Mouse (Mus musculus): Measurements from ENCODE around the gene Gipc2. TPM values are rescaled to one million over a fixed set of nuclear protein-coding genes. Genes with fewer than 3 reads are reported as not detected.
A peak's percentile ranks its signal among the peaks of the same experiment; 100 is the strongest.

Gene Gipc2
- polyA plus RNA-seq, 1 experiment from 2014 or later: 9.3 TPM

- no peak overlapping the region for H3K4me3 ChIP-seq (replicated peaks; ENCODE audit: low read depth, low read length)
- H3K36me3 ChIP-seq (ENCODE audit: control insufficient read depth, insufficient read depth, low read length): no peaks in the 10 kb centered on the region
- H3K27ac ChIP-seq (replicated peaks; ENCODE audit: low read depth, low read length): no peak overlapping the region
- DNase-seq (no peak), ATAC-seq (ENCODE audit: low FRiP score, low TSS enrichment) (no peak)
- 0 out of 2 replicates have a peak, but pooled peaks cover 2% of the 10 kb centered on the region for H3K4me1 ChIP-seq (ENCODE audit: control insufficient read depth, insufficient read depth, low read length)
- no peak overlapping the region for H3K9ac ChIP-seq (replicated peaks; ENCODE audit: low read length)
- WGBS: 90% methylated on average over 8 of the region's 8 CpGs
- H3K4me2 ChIP-seq (ENCODE audit: low read length): no peak overlapping the region
- no peaks in the 10 kb centered on the region for H3K9me3 ChIP-seq (ENCODE audit: control insufficient read depth, low read length)
- H3K27me3 ChIP-seq (ENCODE audit: control insufficient read depth, insufficient read depth, low read length): no peaks in the 10 kb centered on the region
These were observed 53.4 kb downstream of the Gipc2 start for GRCm38 (mm10) chr3:152112664-152113063.

GRCm38 (mm10) chr3:152111482-152111881 is 54.5 kb downstream of the Gipc2 start:
- no peak for ATAC-seq (ENCODE audit: low FRiP score, low TSS enrichment)
- H3K27ac ChIP-seq (replicated peaks; ENCODE audit: low read depth, low read length): no peak overlapping the region

DNA sequence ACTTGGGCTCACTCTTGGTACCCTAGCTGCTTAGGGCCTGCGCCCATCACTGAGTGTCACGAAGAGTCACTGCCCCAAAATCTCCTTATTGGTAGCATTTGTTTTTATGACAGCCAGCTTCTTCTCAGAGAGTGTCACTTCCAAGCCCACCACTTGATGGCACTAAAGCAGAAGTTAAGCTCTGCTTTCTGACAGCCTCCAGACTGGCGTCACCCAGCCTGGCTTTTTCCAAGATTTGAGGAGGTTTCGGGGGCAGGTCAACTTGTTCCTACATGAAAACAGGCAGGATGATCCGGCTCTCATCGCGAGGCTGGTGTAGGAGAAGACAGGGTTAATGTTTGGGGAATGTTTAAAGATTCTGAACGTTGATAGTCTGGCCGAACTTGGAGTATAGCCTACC is 54.9 kb downstream of the Gipc2 start:
- H3K4me2 ChIP-seq (ENCODE audit: low read length): no peak overlapping the region
- ATAC-seq (ENCODE audit: low FRiP score, low TSS enrichment) (no peak), DNase-seq (peak; percentile 88)
- no peak overlapping the region for H3K27ac ChIP-seq (replicated peaks; ENCODE audit: low read depth, low read length)
- H3K9me3 ChIP-seq (ENCODE audit: control insufficient read depth, low read length): no peaks in the 10 kb centered on the region
- WGBS: 20% methylated on average over 9 of the region's 9 CpGs
- H3K9ac ChIP-seq (replicated peaks; ENCODE audit: low read length): no peak overlapping the region
- H3K27me3 ChIP-seq (ENCODE audit: control insufficient read depth, insufficient read depth, low read length): no peaks in the 10 kb centered on the region
- no peaks in the 10 kb centered on the region for H3K36me3 ChIP-seq (ENCODE audit: control insufficient read depth, insufficient read depth, low read length)
- peaks cover 10% of the 10 kb centered on the region; the same call in 1 of the 2 replicates for H3K4me1 ChIP-seq (ENCODE audit: control insufficient read depth, insufficient read depth, low read length)
- H3K4me3 ChIP-seq (replicated peaks; ENCODE audit: low read depth, low read length): no peak overlapping the region

More at GRCm38 (mm10) chr3:152111482-152111881, 54.5 kb downstream of the Gipc2 start:
- H3K4me1 ChIP-seq (ENCODE audit: control insufficient read depth, insufficient read depth, low read length): peaks cover 10% of the 10 kb centered on the region; the same call in 1 of the 2 replicates
- no peak overlapping the region for H3K4me3 ChIP-seq (replicated peaks; ENCODE audit: low read depth, low read length)
- no peaks in the 10 kb centered on the region for H3K36me3 ChIP-seq (ENCODE audit: control insufficient read depth, insufficient read depth, low read length)
- H3K9ac ChIP-seq (replicated peaks; ENCODE audit: low read length): no peak overlapping the region
- H3K9me3 ChIP-seq (ENCODE audit: control insufficient read depth, low read length): no peaks in the 10 kb centered on the region
- H3K27me3 ChIP-seq (ENCODE audit: control insufficient read depth, insufficient read depth, low read length): no peaks in the 10 kb centered on the region
- 82% methylated on average over 4 of the region's 4 CpGs for WGBS
- no peak for DNase-seq
- no peak overlapping the region for H3K4me2 ChIP-seq (ENCODE audit: low read length)

DNA sequence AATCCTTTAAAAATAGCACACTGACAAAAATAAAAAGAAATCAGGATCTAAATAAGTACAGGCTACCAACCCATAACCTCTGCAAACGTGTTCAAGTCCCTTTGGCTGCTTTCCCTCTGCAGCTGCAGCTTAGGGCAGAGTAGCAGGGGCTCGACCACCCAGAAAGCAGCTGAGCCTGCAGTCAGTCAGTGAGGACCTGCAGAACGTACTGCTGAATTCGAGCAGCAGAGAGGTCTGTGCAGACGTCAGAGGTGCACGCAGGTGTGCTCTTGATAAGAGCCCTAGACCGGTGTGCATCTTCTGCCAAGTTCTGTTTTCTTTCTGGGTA is 56.8 kb downstream of the Gipc2 start:
- DNase-seq (no peak), ATAC-seq (ENCODE audit: low FRiP score, low TSS enrichment) (no peak)
- no peaks in the 10 kb centered on the region for H3K36me3 ChIP-seq (ENCODE audit: control insufficient read depth, insufficient read depth, low read length)
- no peak overlapping the region for H3K9ac ChIP-seq (replicated peaks; ENCODE audit: low read length)
- peaks cover 10% of the 10 kb centered on the region; the same call in 1 of the 2 replicates for H3K4me1 ChIP-seq (ENCODE audit: control insufficient read depth, insufficient read depth, low read length)
- H3K4me2 ChIP-seq (ENCODE audit: low read length): no peak overlapping the region
- H3K27me3 ChIP-seq (ENCODE audit: control insufficient read depth, insufficient read depth, low read length): no peaks in the 10 kb centered on the region
- no peak overlapping the region for H3K27ac ChIP-seq (replicated peaks; ENCODE audit: low read depth, low read length)
- no peaks in the 10 kb centered on the region for H3K9me3 ChIP-seq (ENCODE audit: control insufficient read depth, low read length)
- WGBS: 40% methylated on average over 7 of the region's 7 CpGs
- H3K4me3 ChIP-seq (replicated peaks; ENCODE audit: low read depth, low read length): no peak overlapping the region

DNA sequence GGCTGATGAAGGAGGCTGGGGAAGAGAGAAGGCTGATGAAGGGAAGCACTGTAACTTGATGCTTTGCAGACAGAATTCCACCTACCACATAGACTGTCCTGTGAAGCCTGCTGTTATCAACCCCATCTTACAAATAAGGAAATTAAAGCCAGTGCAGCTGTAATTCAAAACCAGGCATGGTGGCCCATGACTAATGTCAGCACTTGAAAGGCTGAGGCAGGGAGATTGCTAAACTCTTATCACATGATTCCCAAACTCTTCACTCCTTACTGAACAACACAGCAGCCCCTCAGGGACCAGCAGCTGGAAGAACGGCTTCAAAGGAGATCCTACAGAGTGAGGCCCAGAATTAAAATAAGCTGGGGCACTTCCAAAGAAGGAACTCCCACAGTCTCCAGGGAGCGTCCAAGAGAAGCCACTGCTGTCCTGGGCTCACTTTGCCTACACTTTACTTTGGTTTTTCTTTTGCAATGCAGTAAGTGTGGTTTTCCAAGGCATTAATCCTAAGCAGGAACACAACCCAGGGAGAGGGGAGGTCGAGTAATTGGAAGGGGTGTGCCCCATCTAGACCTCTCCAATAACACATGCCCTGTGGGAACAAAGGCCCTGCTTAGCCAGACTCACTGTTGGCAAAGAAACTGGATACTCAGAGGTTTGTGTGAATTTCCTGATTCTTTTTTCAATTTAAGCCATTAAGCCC is 57.3 kb downstream of the Gipc2 start:
- Histone ChIP-seq H3K4me3 (replicated peaks; ENCODE audit: low read depth, low read length) (no peak overlapping the region), H3K36me3 (ENCODE audit: control insufficient read depth, insufficient read depth, low read length) (no peaks in the 10 kb centered on the region), H3K27ac (replicated peaks; ENCODE audit: low read depth, low read length) (no peak overlapping the region), H3K9ac (replicated peaks; ENCODE audit: low read length) (no peak overlapping the region), H3K4me2 (ENCODE audit: low read length) (no peak overlapping the region), H3K27me3 (ENCODE audit: control insufficient read depth, insufficient read depth, low read length) (no peaks in the 10 kb centered on the region), H3K9me3 (ENCODE audit: control insufficient read depth, low read length) (no peaks in the 10 kb centered on the region), H3K4me1 (ENCODE audit: control insufficient read depth, insufficient read depth, low read length) (peaks cover 10% of the 10 kb centered on the region; the same call in 1 of the 2 replicates)
- no peak for ATAC-seq (ENCODE audit: low FRiP score, low TSS enrichment)
- 18% methylated on average over 3 of the region's 3 CpGs for WGBS
- no peak for DNase-seq

- peaks cover 10% of the 10 kb centered on the region; the same call in 1 of the 2 replicates for H3K4me1 ChIP-seq (ENCODE audit: control insufficient read depth, insufficient read depth, low read length)
- H3K27me3 ChIP-seq (ENCODE audit: control insufficient read depth, insufficient read depth, low read length): no peaks in the 10 kb centered on the region
These were observed 58.0 kb downstream of the Gipc2 start for GRCm38 (mm10) chr3:152108003-152108395.

DNA sequence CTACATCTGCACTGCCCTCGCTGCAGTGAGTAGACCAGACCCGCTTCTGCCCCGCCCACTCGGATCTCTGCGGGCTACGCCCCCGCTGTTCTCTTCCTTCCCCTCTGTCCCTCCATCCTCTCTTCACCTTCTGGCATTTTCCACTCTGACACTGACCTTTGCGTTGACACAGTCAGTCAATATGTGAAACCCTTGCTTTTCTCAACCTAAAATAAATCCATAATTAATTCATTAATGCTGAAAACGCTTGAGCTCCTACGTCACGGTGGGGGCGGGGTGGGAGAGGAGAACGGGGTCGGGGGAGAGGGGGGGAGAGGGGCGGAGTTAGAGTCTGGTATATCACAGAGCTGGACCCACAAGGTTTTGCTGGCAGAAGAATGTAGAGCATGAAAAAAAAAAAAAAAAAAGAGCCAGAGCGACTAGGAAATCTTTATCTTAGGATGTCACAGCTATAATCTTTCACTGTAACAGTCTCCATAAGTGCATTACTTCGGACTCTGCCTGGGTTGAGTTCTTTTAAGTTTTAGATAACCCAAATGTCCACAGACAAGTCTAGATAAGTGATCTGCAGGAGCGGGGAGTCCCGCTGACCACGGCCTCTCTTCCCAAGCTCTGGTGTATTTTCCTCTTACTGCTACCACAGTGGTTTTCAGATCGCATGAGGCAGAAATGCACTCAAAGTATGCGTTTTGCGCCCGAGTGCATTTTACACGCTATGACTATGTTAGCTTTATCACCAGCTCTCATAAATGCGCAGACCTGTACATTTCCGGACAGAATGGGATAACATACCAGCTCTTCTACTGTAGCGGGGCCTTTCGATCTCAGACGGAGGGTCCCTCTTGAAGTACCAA is 58.7 kb downstream of the Gipc2 start:
- ATAC-seq (ENCODE audit: low FRiP score, low TSS enrichment): peak; percentile 73
- H3K9me3 ChIP-seq (ENCODE audit: control insufficient read depth, low read length): no peaks in the 10 kb centered on the region

More at GRCm38 (mm10) chr3:152108003-152108395, 58.0 kb downstream of the Gipc2 start:
- DNase-seq (no peak), ATAC-seq (ENCODE audit: low FRiP score, low TSS enrichment) (no peak)
- H3K4me3 ChIP-seq (replicated peaks; ENCODE audit: low read depth, low read length): no peak overlapping the region
- H3K4me2 ChIP-seq (ENCODE audit: low read length): peak overlapping the region; percentile 93; the same call in 1 of the 2 replicates
- H3K27ac ChIP-seq (replicated peaks; ENCODE audit: low read depth, low read length): no peak overlapping the region
- no peaks in the 10 kb centered on the region for H3K36me3 ChIP-seq (ENCODE audit: control insufficient read depth, insufficient read depth, low read length)
- WGBS: 74% methylated on average over 5 of the region's 5 CpGs
- H3K9ac ChIP-seq (replicated peaks; ENCODE audit: low read length): no peak overlapping the region
- no peaks in the 10 kb centered on the region for H3K9me3 ChIP-seq (ENCODE audit: control insufficient read depth, low read length)

DNA sequence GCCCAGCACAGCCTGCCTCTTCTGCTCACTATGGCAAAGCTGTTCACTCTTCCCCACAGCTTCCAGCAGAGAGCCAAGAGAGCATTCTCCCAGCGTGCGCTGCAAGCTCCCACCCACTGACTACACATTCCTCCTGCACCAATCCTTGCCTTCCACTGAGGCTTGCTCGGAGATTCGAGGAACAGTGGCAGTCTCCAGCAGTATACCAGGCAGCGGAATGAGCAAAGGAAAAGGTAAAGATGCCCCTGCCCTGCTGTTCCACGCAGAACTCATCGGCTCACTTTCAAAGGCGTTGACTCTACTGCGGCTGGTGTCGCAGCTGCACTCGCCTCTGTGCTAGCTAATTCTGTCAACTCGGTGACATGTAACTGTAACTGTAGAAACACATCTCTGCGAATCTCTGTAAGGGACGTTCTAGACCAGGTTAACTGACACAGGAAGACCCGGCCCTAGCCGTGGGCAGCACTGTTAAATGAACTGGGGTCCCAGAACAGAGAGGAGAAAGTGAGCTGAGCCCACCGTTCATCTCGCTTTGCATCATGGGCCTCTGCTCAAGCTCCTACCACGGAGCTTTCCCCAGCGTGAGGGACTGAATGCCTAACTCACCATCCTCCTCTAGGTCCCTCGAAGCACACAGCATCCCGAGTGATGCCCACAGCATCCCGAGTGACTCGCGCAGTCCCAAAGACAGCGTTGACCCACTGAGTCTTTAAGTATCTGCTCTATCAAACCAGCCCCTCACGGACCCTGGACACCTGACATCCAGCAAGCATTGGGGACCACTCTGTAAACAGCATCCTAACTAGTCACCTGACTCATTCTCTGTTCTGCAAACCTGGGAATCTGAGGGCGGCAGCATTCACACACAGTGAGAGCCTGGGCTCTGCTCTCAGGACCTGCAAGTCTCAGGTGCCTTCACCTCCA is 59.5 kb downstream of the Gipc2 start:
- no peaks in the 10 kb centered on the region; the same call in 1 of the 2 replicates for H3K36me3 ChIP-seq (ENCODE audit: control insufficient read depth, insufficient read depth, low read length)
- no peaks in the 10 kb centered on the region for H3K9me3 ChIP-seq (ENCODE audit: control insufficient read depth, low read length)
- H3K4me1 ChIP-seq (ENCODE audit: control insufficient read depth, insufficient read depth, low read length): peaks cover 10% of the 10 kb centered on the region; the same call in 1 of the 2 replicates
- peak overlapping the region; percentile 49 for H3K9ac ChIP-seq (replicated peaks; ENCODE audit: low read length)
- H3K27me3 ChIP-seq (ENCODE audit: control insufficient read depth, insufficient read depth, low read length): no peaks in the 10 kb centered on the region
- peak overlapping the region; percentile 49 for H3K27ac ChIP-seq (replicated peaks; ENCODE audit: low read depth, low read length)
- H3K4me3 ChIP-seq (replicated peaks; ENCODE audit: low read depth, low read length): peak overlapping the region; percentile 44
- H3K4me2 ChIP-seq (ENCODE audit: low read length): peak overlapping the region; percentile 93
- ATAC-seq (ENCODE audit: low FRiP score, low TSS enrichment): peak; percentile 35; the same call in 1 of the 2 replicates
- under 1% methylated on average over 28 of the region's 28 CpGs for WGBS
- DNase-seq: peak; percentile 67

More for the DNA sequence above, 58.7 kb downstream of the Gipc2 start:
- 26% methylated on average over 30 of the region's 30 CpGs for WGBS
- peak overlapping the region; percentile 93 for H3K4me2 ChIP-seq (ENCODE audit: low read length)
- peak overlapping the region; percentile 49 for H3K9ac ChIP-seq (replicated peaks; ENCODE audit: low read length)
- H3K36me3 ChIP-seq (ENCODE audit: control insufficient read depth, insufficient read depth, low read length): no peaks in the 10 kb centered on the region
- no peak overlapping the region for H3K27ac ChIP-seq (replicated peaks; ENCODE audit: low read depth, low read length)
- no peaks in the 10 kb centered on the region for H3K27me3 ChIP-seq (ENCODE audit: control insufficient read depth, insufficient read depth, low read length)
- DNase-seq: peak; percentile 84
- H3K4me3 ChIP-seq (replicated peaks; ENCODE audit: low read depth, low read length): peak overlapping the region; percentile 44
- peaks cover 10% of the 10 kb centered on the region; the same call in 1 of the 2 replicates for H3K4me1 ChIP-seq (ENCODE audit: control insufficient read depth, insufficient read depth, low read length)

All from midbrain, embryonic 14.5 days (tissue).